Mouse (Mus musculus) adipocyte (in vitro differentiated cells): ENCODE measurements around the gene Crtam.
A peak's percentile ranks its signal among the peaks of the same experiment; 100 is the strongest.

ENCODE experiments used
- DNase-seq: peaks from one replicate; pipeline ENCODE4 v3.0.0-alpha.2; 2016; ENCODE audit warnings: low spot score

The Crtam gene

GRCm38 (mm10) chr9:41007785-41008184 lies 3.4 kb upstream of the Crtam start:
- DNase-seq = no peak

GRCm38 (mm10) chr9:40997116-40997779 lies 7.2 kb downstream of the Crtam start:
- no peak for DNase-seq

- no peak for DNase-seq
These were observed 10.4 kb downstream of the Crtam start for GRCm38 (mm10) chr9:40994075-40994474.

GRCm38 (mm10) chr9:40991511-40991910 lies 12.9 kb downstream of the Crtam start:
- peak; percentile 7 for DNase-seq

- DNase-seq = peak; percentile 72
These were observed 14.4 kb downstream of the Crtam start for GRCm38 (mm10) chr9:40989940-40990588.

- no peak for DNase-seq
These were observed 20.1 kb downstream of the Crtam start for GRCm38 (mm10) chr9:40984313-40984712.

GRCm38 (mm10) chr9:40983758-40984157 lies 20.7 kb downstream of the Crtam start:
- no peak for DNase-seq

- no peak for DNase-seq
These were observed 21.9 kb downstream of the Crtam start for GRCm38 (mm10) chr9:40982480-40982879.

GRCm38 (mm10) chr9:40974042-40974801 lies 30.2 kb downstream of the Crtam start:
- no peak for DNase-seq

GRCm38 (mm10) chr9:40964418-40964714 lies 40.1 kb downstream of the Crtam start:
- DNase-seq = no peak

GRCm38 (mm10) chr9:40963586-40964417 lies 40.6 kb downstream of the Crtam start, which contains the start of gene Jhy:
Gene Jhy (minus strand): TSS chr9:40964118.
- no peak for DNase-seq

GRCm38 (mm10) chr9:40961401-40961800 lies 43.0 kb downstream of the Crtam start:
- no peak for DNase-seq

- no peak for DNase-seq
These were observed 55.3 kb downstream of the Crtam start for GRCm38 (mm10) chr9:40949039-40949615.

GRCm38 (mm10) chr9:40948473-40948872 lies 56.0 kb downstream of the Crtam start:
- DNase-seq = no peak

GRCm38 (mm10) chr9:40947131-40947530 lies 57.3 kb downstream of the Crtam start:
- DNase-seq = no peak

GRCm38 (mm10) chr9:40937425-40937824 lies 67.0 kb downstream of the Crtam start:
- DNase-seq = no peak

GRCm38 (mm10) chr9:40933323-40933722 lies 71.1 kb downstream of the Crtam start:
- no peak for DNase-seq

GRCm38 (mm10) chr9:40927351-40927980 lies 77.0 kb downstream of the Crtam start:
- no peak for DNase-seq
